Mouse (Mus musculus) bone marrow macrophage, adult 2 months (primary cell): ENCODE measurements around the gene Gan.

ENCODE experiments used
- CTCF ChIP-seq: IDR thresholded peaks from 2 replicates; pipeline ENCODE4 v1.5.1; 2012; ENCODE audit warnings: low read depth, mild to moderate bottlenecking, low read length, moderate library complexity
- POLR2A ChIP-seq: IDR thresholded peaks from 2 replicates; pipeline ENCODE4 v1.6.1; 2012; ENCODE audit warnings: mild to moderate bottlenecking, low read depth, low read length, borderline replicate concordance

- no peak for TF ChIP-seq CTCF
- TF ChIP-seq POLR2A = no peak
Observed at GRCm38 (mm10) chr8:117227339-117227738, 69.4 kb downstream of the Gan start.
